ENCODE assay signal across 9 mouse cellular contexts in the genomic region with DNA sequence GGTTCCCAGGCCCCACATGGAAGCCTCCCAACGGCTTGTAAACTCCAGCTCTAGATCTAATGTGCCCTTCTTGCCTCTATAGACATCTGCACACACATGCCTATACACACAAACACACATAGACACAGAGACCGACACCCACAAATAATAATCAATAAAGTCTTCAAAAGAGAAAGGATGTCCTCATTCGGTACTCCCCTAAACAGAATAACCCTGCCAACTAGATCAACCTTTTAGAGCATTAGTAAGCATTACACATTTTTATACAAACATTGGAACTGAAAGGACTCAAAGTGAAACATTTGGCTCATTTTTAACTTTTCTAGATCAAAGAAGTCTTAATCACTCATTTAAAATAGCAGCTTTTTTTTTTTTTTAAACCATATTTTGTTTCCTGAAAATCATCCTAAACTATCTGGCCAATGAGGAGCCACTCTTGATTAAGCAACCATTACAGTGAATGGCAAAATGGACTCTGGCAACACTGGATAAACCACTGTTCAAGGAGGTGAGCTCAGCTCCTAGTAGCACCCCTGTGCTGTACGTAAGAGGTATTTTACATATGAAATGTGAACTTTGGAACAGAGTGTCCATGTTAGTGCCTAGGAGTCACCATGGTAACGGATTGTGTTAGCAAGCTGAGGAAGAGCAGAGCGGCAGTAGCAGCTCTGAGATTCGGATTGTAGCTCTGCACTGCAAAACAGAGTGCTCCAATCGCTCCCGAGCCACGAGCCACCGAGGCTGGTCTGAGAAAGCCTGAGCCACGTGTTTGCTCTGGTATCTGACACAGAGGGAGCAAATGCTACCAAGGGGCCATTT. TPM values are rescaled to one million over a fixed set of nuclear protein-coding genes. Genes with fewer than 3 reads are reported as not detected.
DNase-seq lines count a peak whose midpoint lies in the region; ATAC-seq and TF ChIP-seq lines count a peak whose summit lies in the region.
"Had no signal": no experiment of that assay in that cellular context is flagged by ENCODE, and none has a peak within 500 bp of the region (broad histone marks: within the 10 kb centered on the region; RNA-seq: fewer than 3 reads in every experiment).

No protein-coding gene starts in this region.

- TF ChIP-seq CTCF in forebrain, postnatal 0 days (IDR thresholded peaks at IDR 0.05; ENCODE audit: low read depth): no peak

- no peaks in the 10 kb centered on the region for H3K9me3 ChIP-seq in kidney, embryonic 16.5 days (ENCODE audit: low read length)
- no peaks in the 10 kb centered on the region for H3K9me3 ChIP-seq in forebrain, postnatal 0 days (ENCODE audit: low read length)
- H3K9me3 ChIP-seq in midbrain, embryonic 10.5 days (replicated peaks): no peaks in the 10 kb centered on the region

- ATAC-seq in kidney, embryonic 16.5 days (ENCODE audit: low FRiP score, low TSS enrichment): peak; percentile 82
- peak; percentile 89 for ATAC-seq in forebrain, postnatal 0 days

- no peak overlapping the region for H3K9ac ChIP-seq in kidney, embryonic 16.5 days (replicated peaks; ENCODE audit: low read length)
- no peak overlapping the region for H3K9ac ChIP-seq in forebrain, postnatal 0 days

- H3K27ac ChIP-seq in kidney, embryonic 16.5 days (ENCODE audit: low read length): no peak overlapping the region
- no peak overlapping the region; the same call in 1 of the 2 replicates for H3K27ac ChIP-seq in forebrain, postnatal 0 days (ENCODE audit: low read depth, low read length)
- no peak overlapping the region for H3K27ac ChIP-seq in midbrain, embryonic 10.5 days (replicated peaks)

- H3K4me3 ChIP-seq in kidney, embryonic 16.5 days (ENCODE audit: low read length): no peak overlapping the region
- H3K4me3 ChIP-seq in forebrain, postnatal 0 days (ENCODE audit: low read depth, low read length): no peak overlapping the region
- no peak overlapping the region for H3K4me3 ChIP-seq in midbrain, embryonic 10.5 days
- H3K4me3 ChIP-seq: erythroblast, embryonic 14.5 days had no signal

- no peak overlapping the region for H3K4me2 ChIP-seq in kidney, embryonic 16.5 days (replicated peaks; ENCODE audit: low read depth, low read length)
- H3K4me2 ChIP-seq in forebrain, postnatal 0 days (ENCODE audit: low read depth): peak overlapping the region; percentile 26; the same call in 1 of the 2 replicates

- no peaks in the 10 kb centered on the region for H3K27me3 ChIP-seq in kidney, embryonic 16.5 days (ENCODE audit: insufficient read depth, low read length)
- H3K27me3 ChIP-seq in forebrain, postnatal 0 days (ENCODE audit: insufficient read depth, low read length): no peaks in the 10 kb centered on the region
- H3K27me3 ChIP-seq in midbrain, embryonic 10.5 days (ENCODE audit: low read depth, poor library complexity, severe bottlenecking): no peaks in the 10 kb centered on the region

- 79% methylated on average over 12 of the region's 12 CpGs for WGBS in kidney, embryonic 16.5 days
- WGBS in forebrain, postnatal 0 days: 38% methylated on average over 12 of the region's 12 CpGs
- WGBS in midbrain, embryonic 10.5 days: 62% methylated on average over 12 of the region's 12 CpGs

- no peak for DNase-seq in kidney, adult 18-20 months
- peak; percentile 89 for DNase-seq in R1 (ENCODE audit: low read depth, low spot score)
- peak; percentile 43 for DNase-seq in forebrain, postnatal 0 days
- DNase-seq in midbrain, embryonic 10.5 days (ENCODE audit: low spot score): peak; percentile 23
- DNase-seq in spleen, postnatal 10 days (ENCODE audit: low spot score in 2 of 2): no peak
- DNase-seq in ovary, postnatal 14 days (ENCODE audit: low spot score): no peak
- DNase-seq in urinary bladder, postnatal 25 days (ENCODE audit: low spot score): no peak

- H3K36me3 ChIP-seq in kidney, embryonic 16.5 days (ENCODE audit: insufficient read depth, low read length): no peaks in the 10 kb centered on the region
- H3K36me3 ChIP-seq in forebrain, postnatal 0 days (ENCODE audit: insufficient read depth): no peaks in the 10 kb centered on the region
- no peaks in the 10 kb centered on the region for H3K36me3 ChIP-seq in midbrain, embryonic 10.5 days

- peaks cover 6% of the 10 kb centered on the region; the same call in 1 of the 2 replicates for H3K4me1 ChIP-seq in kidney, embryonic 16.5 days (ENCODE audit: insufficient read depth, low read length)
- peaks cover 5% of the 10 kb centered on the region; the same call in 1 of the 2 replicates for H3K4me1 ChIP-seq in forebrain, postnatal 0 days (ENCODE audit: insufficient read depth)
- H3K4me1 ChIP-seq in midbrain, embryonic 10.5 days: peaks cover 5% of the 10 kb centered on the region

RNA-seq across cellular contexts. Expression of gene Sgms1, which starts 30.6 kb away (rescaled TPM):
- polyA plus RNA-seq in kidney, embryonic 16.5 days (2015; fragmentation: Nextera tagmentation; extraction: Ambion mirVana): 59.5 and 65.5 TPM in 2 replicates
- total RNA-seq in forebrain, postnatal 0 days (2014; rRNA removed): 24.3 and 27.2 TPM in 2 replicates
- 8.2 and 17.0 TPM in 2 replicates for polyA plus RNA-seq in forebrain, postnatal 0 days (2015; fragmentation: Nextera tagmentation; extraction: Ambion mirVana)
- 13.1 and 14.6 TPM in 2 replicates for polyA plus RNA-seq in midbrain, embryonic 10.5 days (2016; fragmentation: Nextera tagmentation; extraction: Ambion mirVana)

Comparison
In these comparisons a context has a peak if more than half of its experiments do, and no peak if none do; other contexts are left out.
1. DNase-seq: peak in R1 (single experiment), forebrain, postnatal 0 days (single experiment) and midbrain, embryonic 10.5 days (single experiment); none in kidney, adult 18-20 months (single experiment), spleen, postnatal 10 days (0 of 2), ovary, postnatal 14 days (single experiment) and urinary bladder, postnatal 25 days (single experiment).